Mouse (Mus musculus): ENCODE measurements around the gene Cdkn1b. TPM values are rescaled to one million over a fixed set of nuclear protein-coding genes. Genes with fewer than 3 reads are reported as not detected.

Gene Cdkn1b
- total RNA-seq, 2 experiments from 2014 or later = 47.5 to 49.0 TPM

DNA sequence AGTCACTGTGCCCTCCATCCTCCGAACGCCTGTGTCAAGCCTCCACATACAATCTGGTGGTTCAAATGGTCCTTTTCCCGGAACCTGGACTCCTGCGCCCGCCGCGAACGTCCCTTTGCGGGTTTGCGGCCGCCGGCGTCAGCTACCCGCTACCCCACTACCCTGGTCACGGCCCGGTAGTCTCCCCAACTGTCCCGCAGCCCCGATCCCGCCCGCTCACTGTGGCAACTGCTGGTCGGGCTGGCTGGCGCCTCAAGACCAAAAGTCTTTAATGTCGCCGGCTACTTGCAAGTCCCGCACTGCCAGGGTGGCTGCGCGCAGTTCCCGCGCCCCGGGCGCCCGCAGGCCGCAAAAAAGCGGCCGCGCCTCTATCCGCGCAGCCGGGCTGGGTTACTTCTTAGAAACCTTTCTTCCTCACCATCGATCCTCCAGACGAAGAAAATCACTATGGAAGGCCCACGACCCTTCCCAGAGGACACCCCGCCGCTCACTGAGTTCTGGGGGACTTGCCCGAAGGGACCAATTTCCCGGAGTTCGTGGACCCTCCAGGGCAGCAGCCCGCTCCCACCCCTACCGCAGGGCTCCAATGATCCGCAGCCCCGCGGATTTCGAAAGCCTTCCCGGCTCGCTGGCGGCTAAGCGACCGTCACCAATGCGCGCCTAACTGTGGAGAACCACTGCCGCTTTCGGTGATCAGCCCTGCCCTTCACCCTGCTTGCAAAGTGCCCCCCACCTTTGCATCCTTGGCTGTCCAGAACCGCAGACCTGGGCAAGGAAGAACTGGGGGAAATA, 6.8 kb downstream of the Cdkn1b start:
- peak; percentile 69 to 72 for DNase-seq
- intact Hi-C loops (cut with DNase I) = no loop called here

- intact Hi-C loops (cut with DNase I) = no loop called here
- no peak for DNase-seq
Observed at GRCm38 (mm10) chr6:134927595-134928095, 7.4 kb downstream of the Cdkn1b start.

DNA sequence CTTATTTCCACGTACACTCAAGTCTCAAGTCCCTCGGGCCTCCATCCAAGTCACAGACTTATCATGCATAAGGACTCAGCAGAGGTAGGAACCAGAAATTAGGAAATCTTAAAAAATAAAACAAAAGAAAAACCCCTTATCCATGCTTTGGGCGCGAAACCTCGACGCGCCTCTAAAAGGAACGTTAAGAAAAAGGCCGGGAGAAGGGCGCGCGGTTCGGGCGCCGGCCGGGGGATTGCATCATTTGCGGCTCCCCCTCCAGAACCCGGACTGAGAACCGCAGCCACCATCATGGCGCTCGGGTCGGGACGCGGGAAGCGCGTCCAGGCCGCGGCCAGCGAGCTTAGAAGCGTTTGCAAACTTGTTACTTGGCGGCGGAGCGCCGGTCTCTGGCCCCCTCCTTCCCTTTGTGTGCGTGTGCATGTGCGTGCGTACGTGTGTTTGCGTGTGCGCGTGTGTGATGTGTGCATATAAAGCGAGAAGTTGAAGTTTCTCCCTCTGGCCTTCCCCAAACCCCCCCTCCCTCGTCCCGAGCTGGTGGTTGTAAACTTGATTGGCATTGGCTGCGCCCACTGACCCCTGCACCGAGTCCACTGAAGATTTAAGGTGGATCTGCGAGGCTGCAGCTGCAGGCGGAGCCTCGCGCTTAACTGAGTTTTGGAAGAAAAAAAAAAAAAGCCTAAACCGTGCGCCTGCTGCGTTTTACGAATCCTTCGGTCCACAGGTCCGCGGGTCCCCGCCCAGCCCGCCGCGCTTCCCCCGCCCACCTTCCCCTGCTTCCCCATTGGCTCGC, 8.1 kb downstream of the Cdkn1b start:
- peak; percentile 80 to 83 for DNase-seq
- intact Hi-C loops (cut with DNase I) = no loop called here

- intact Hi-C loops (cut with DNase I) = no loop called here
Observed at GRCm38 (mm10) chr6:134928889-134929310, 8.7 kb downstream of the Cdkn1b start.

GRCm38 (mm10) chr6:134929926-134930325, 9.7 kb downstream of the Cdkn1b start:
- intact Hi-C loops (cut with DNase I) = loop anchor here (5.0 kb wide), 1 partner anchor 33 kb away; the partner anchor contains the start of gene Gpr19
- no peak for DNase-seq

More at GRCm38 (mm10) chr6:134928889-134929310, 8.7 kb downstream of the Cdkn1b start:
- DNase-seq = no peak

DNA sequence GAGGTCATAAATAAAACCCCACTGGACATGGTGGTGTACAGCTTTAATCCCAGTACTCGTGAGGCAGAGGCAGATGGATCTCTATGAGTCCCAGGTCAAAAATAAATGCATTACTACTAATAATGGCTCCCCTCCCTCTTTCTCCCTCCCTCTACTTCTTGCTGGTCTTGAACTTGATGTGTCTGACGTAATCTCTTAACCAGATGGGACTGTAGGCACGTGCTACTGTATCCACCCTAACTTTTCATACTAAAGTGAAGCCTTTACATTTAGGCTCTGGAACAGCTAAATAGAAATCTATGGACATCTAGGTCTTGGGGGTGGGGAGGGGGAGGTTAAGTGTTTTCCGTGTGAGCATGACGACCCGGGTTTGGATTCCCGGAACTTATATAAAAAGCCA, 10.2 kb downstream of the Cdkn1b start:
- intact Hi-C loops (cut with DNase I) = loop anchor here (5.0 kb wide), 1 partner anchor 33 kb away; the partner anchor contains the start of gene Gpr19
- DNase-seq = no peak

GRCm38 (mm10) chr6:134931146-134931545, 10.9 kb downstream of the Cdkn1b start:
- intact Hi-C loops (cut with DNase I) = loop anchor here (5.0 kb wide), 1 partner anchor 34 kb away; the partner anchor contains the start of gene Gpr19
- DNase-seq = no peak

DNA sequence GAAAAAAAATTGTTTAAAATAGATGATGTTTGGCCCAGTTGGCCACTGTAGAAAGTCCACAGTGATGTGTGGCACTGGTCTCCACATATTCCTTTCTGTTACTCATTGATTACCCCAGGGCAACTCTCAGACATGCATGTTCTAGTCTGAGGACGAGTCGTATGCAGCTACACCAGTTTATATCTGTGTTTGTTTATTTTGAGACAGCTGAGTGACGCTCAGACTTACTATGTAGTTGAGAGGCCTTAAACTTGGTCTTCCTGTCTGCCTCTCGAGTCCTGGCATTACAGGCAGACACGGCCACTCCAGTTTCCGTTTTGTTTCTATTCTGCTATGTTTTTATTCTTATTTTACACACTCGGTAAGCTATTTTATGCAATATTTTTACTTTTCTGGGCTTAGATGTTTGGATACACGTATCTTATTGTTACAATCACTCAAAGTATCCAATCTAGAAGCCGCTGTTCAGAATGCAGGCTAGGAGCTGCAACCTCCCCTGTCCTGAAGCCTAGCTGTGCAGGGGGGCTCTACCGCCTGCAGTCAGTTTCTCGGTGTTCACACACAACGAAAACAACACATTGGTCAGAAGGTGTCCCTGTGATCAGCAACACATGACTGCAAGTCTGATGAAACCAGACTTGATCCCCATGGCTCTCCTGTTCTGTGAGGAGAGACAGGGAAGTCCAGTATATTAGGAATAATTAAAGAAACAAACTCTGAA, 12.4 kb downstream of the Cdkn1b start:
- DNase-seq = no peak
- intact Hi-C loops (cut with DNase I) = loop anchor here (5.0 kb wide), 1 partner anchor 35 kb away; the partner anchor contains the start of gene Gpr19

GRCm38 (mm10) chr6:134933207-134933558, 13.0 kb downstream of the Cdkn1b start:
- no peak for DNase-seq
- intact Hi-C loops (cut with DNase I) = loop anchor here (5.0 kb wide), 1 partner anchor 36 kb away; the partner anchor contains the start of gene Gpr19

- intact Hi-C loops (cut with DNase I) = loop anchor here (5.0 kb wide), 1 partner anchor 37 kb away; the partner anchor contains the start of gene Gpr19
Observed at GRCm38 (mm10) chr6:134934305-134934704, 14.1 kb downstream of the Cdkn1b start.

GRCm38 (mm10) chr6:134939781-134940180, 19.6 kb downstream of the Cdkn1b start:
- intact Hi-C loops (cut with DNase I) = no loop called here
- DNase-seq = no peak

More at GRCm38 (mm10) chr6:134934305-134934704, 14.1 kb downstream of the Cdkn1b start:
- DNase-seq = no peak

DNA sequence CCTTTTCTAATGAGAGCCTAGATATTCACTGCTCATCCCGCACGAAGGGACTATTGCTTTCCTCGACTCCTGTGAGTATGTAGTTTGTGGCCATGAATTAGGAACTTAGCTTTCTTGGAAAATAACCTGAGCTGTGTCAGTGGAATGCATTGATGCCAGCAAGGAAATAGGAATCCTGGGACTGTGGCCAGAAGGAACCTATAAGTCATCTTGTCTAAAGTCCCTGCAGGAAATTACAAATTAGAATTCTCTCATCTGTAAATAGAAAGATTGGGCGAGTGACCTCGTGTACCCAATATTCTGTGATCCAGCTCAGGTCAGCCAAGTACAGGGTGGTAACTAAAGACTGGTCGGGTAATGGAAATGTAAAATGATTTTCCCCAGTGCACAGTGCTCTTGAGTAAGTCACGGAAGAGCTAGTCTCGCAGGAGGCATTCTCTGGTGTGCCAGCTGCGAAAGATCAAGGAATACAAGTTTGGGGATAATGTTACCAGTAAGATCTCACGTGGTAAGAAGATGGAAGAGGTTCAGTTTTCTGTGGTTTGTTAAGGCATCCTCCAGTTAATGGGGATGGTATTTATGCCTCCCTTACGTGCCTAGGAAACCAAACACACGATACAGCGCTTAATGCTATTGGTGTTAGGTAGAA, 23.7 kb downstream of the Cdkn1b start:
- intact Hi-C loops (cut with DNase I) = no loop called here
- no peak for DNase-seq

DNA sequence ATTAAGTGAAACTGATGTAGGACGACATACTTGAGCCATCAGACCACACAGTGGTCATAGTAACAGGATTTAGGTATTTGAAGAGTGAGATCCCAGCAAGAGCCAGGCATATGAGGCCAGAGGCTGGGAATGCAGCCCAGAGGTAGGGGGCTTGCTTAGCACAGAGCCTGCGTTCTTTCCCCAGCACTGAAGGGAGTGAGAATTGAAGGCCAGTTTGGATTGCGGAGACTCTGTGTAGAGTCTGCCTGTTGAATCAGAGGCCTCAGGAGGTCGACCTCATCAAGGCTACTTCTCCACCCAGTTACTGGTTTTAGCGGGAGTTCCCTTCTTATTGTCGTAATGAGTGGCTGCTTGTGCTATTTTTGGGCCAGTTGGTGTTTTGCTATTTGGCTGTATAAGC, 25.9 kb downstream of the Cdkn1b start:
- no peak for DNase-seq
- intact Hi-C loops (cut with DNase I) = loop anchor here (2.0 to 5.0 kb wide), 2 partner anchors 73 to 289 kb away; no protein-coding TSS in a partner anchor

GRCm38 (mm10) chr6:134946858-134947257, 26.7 kb downstream of the Cdkn1b start:
- intact Hi-C loops (cut with DNase I) = loop anchor here (2.0 to 5.0 kb wide), 2 partner anchors 74 to 290 kb away; no protein-coding TSS in a partner anchor
- no peak for DNase-seq

DNA sequence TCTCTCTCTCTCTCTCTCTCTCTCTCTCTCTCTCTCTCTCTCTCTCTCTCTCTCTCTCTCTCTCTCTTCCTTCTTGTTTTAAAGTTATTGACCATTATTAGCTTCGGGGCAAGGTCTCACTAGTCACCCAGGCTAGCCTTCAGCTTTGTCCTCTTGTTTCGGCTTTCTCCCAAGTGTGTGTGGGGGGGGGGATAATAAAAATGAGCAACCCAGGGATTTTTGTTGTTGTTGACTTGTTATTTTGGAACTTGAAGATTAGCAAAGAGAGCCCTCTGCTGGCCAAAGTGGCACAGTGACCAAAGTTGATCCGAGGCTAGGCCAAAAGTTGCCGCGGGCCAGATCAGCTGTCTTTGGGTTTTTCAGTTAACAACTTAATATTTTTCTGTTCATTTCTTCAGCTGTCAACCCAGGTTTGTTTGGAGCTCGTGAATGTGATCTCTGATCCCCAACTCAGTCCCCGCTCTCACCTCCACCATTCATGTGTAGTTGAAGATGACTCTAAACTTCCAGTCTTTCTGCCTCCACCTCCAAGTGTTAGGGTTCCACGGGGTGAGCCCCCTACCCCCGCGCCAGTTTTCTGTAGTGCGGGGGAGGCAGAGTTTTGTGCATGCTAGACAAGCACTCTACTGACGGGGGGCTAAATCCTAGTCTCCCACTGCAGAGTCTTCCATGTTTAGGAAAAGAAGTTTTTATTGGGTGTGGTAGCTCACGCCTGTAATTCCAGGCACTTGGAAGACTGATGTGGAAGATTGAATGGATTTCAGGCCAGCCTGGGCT, 27.3 kb downstream of the Cdkn1b start:
- intact Hi-C loops (cut with DNase I) = loop anchor here (2.0 to 5.0 kb wide), 2 partner anchors 75 to 290 kb away; no protein-coding TSS in a partner anchor
- DNase-seq = peak; percentile 72 to 80

DNA sequence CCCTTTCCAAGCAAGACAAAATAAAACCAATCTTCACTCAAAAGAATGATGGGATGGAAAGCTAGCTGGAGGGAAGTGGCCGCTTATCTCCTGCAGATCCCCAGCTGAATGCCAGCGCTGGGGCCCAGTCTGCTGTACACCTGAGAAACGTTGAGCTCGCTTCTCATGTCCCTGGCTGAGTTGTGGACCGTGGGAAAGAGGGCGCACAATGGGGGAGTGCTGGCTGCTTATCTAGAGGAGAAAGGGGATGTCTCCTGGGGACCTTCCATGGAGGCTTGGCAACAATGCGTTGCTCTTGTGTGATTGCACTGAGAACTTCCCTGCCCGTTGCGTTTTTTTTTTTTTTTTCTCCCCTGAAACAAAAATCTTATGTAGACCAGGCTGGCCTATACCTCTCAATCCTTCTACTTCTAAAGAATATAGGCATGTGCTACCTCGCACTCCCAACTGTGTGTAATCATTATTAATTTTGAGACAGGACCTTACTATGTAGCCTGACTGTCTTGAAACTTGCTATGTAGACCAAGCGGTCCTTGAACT, 28.4 kb downstream of the Cdkn1b start:
- DNase-seq = no peak
- intact Hi-C loops (cut with DNase I) = loop anchor here (5.0 kb wide), 1 partner anchor 291 kb away; no protein-coding TSS in a partner anchor

- intact Hi-C loops (cut with DNase I) = loop anchor here (5.0 kb wide), 1 partner anchor 292 kb away; no protein-coding TSS in a partner anchor
- no peak for DNase-seq
Observed at GRCm38 (mm10) chr6:134949241-134949640, 29.0 kb downstream of the Cdkn1b start.

DNA sequence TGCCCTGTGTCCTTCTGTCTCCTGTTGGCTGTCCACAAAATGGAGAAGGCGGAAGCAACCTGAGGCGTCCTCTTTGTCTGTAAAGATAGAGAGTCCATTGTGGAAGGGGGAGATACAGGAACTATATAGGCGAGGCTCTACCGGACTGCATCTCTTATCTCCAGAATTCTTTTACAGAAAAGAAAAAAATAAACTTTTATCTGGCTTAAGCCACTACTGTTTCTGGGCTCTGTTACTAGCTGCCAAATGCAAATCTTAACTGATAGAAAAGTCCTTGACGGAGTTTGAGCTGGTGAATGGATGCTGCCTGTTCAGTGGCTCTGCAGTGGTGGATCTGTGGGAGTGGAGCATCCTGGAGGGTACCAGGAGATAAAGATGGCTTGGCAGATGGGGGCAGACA, 31.2 kb downstream of the Cdkn1b start:
- no peak for DNase-seq
- intact Hi-C loops (cut with DNase I) = no loop called here

All from heart, postnatal 14 days (tissue).